Mouse (Mus musculus): ENCODE results near the gene Asb12. TPM values are rescaled to one million over a fixed set of nuclear protein-coding genes. Genes with fewer than 3 reads are reported as not detected.

The Asb12 gene
- polyA plus RNA-seq, 1 experiment, result not detected

DNA sequence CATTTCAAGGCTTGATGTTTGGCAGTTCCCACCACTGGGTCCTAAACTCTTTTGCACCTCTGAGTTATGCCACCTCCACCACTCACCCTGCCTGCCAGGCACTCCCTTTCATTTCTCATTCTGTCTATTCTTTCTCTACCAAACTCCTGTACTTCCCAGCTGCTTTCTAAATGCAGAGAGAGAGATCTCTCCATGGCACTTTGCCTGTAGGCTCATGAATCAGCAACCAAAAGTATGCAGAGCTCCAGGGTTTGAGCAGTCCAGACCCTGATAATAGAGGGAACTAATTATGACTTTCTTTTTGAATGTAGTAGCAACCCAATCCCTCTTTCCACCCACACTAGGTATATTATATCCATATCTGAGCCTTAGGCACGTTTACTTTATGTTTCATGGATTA lies 115.5 kb downstream of the Asb12 start:
- Histone ChIP-seq H3K36me3 (ENCODE audit: control insufficient read depth, insufficient read depth) (no peaks in the 10 kb centered on the region), H3K27me3 (ENCODE audit: control insufficient read depth, insufficient read depth, insufficient read length) (no peaks in the 10 kb centered on the region), H3K4me3 (ENCODE audit: insufficient read depth, poor library complexity, severe bottlenecking) (no peak overlapping the region), H3K79me3 (ENCODE audit: low read depth) (no peaks in the 10 kb centered on the region), H3K79me2 (ENCODE audit: control insufficient read depth, insufficient read depth) (no peaks in the 10 kb centered on the region), H3ac (ENCODE audit: control insufficient read depth, insufficient read length, low read depth) (no peak overlapping the region)
- no peak for TF ChIP-seq FOSL1 (IDR thresholded peaks at IDR 0.05; ENCODE audit: insufficient read depth, low read length, poor library complexity, severe bottlenecking)
- no peak for TF ChIP-seq CEBPB (IDR thresholded peaks at IDR 0.05; ENCODE audit: low read depth)

GRCm38 (mm10) chrX:95441290-95441689 lies 116.5 kb downstream of the Asb12 start:
- no peak overlapping the region for H3K4me3 ChIP-seq (ENCODE audit: insufficient read depth, poor library complexity, severe bottlenecking)
- no peaks in the 10 kb centered on the region for H3K36me3 ChIP-seq (ENCODE audit: control insufficient read depth, insufficient read depth)
- no peaks in the 10 kb centered on the region for H3K27me3 ChIP-seq (ENCODE audit: control insufficient read depth, insufficient read depth, insufficient read length)
- H3ac ChIP-seq (ENCODE audit: control insufficient read depth, insufficient read length, low read depth), result no peak overlapping the region
- H3K79me3 ChIP-seq (ENCODE audit: low read depth), result no peaks in the 10 kb centered on the region
- TF ChIP-seq MYOG (IDR thresholded peaks at IDR 0.05; ENCODE audit: control insufficient read depth, extremely low read depth, insufficient read length), result no peak
- no peak for TF ChIP-seq CEBPB (IDR thresholded peaks at IDR 0.05; ENCODE audit: low read depth)
- no peaks in the 10 kb centered on the region for H3K79me2 ChIP-seq (ENCODE audit: control insufficient read depth, insufficient read depth)

- H3ac ChIP-seq (ENCODE audit: control insufficient read depth, insufficient read length, low read depth), result no peak overlapping the region
- H3K79me3 ChIP-seq (ENCODE audit: low read depth), result no peaks in the 10 kb centered on the region
- no peaks in the 10 kb centered on the region for H3K27me3 ChIP-seq (ENCODE audit: control insufficient read depth, insufficient read depth, insufficient read length)
- H3K36me3 ChIP-seq (ENCODE audit: control insufficient read depth, insufficient read depth), result no peaks in the 10 kb centered on the region
- no peak for TF ChIP-seq MAX (IDR thresholded peaks at IDR 0.05)
- no peak for TF ChIP-seq MYOG (IDR thresholded peaks at IDR 0.05; ENCODE audit: control insufficient read depth, extremely low read depth, insufficient read length)
- no peak for TF ChIP-seq CTCF (IDR thresholded peaks at IDR 0.05; ENCODE audit: control insufficient read depth, insufficient read depth, insufficient read length)
- no peak for TF ChIP-seq MYOD1 (IDR thresholded peaks at IDR 0.05; ENCODE audit: control insufficient read depth, insufficient read length, low read depth)
- no peaks in the 10 kb centered on the region for H3K79me2 ChIP-seq (ENCODE audit: control insufficient read depth, insufficient read depth)
- no peak overlapping the region for H3K4me3 ChIP-seq (ENCODE audit: insufficient read depth, poor library complexity, severe bottlenecking)
Measured at GRCm38 (mm10) chrX:95438491-95438890, 119.3 kb downstream of the Asb12 start.

- H3K36me3 ChIP-seq (ENCODE audit: control insufficient read depth, insufficient read depth), result no peaks in the 10 kb centered on the region
Measured at GRCm38 (mm10) chrX:95437236-95437635, 120.6 kb downstream of the Asb12 start.

More at GRCm38 (mm10) chrX:95437236-95437635, 120.6 kb downstream of the Asb12 start:
- H3ac ChIP-seq (ENCODE audit: control insufficient read depth, insufficient read length, low read depth), result no peak overlapping the region
- H3K79me3 ChIP-seq (ENCODE audit: low read depth), result no peaks in the 10 kb centered on the region
- no peaks in the 10 kb centered on the region for H3K79me2 ChIP-seq (ENCODE audit: control insufficient read depth, insufficient read depth)
- no peak for TF ChIP-seq MYOG (IDR thresholded peaks at IDR 0.05; ENCODE audit: control insufficient read depth, extremely low read depth, insufficient read length)
- no peak for TF ChIP-seq USF1 (IDR thresholded peaks at IDR 0.05; ENCODE audit: low read depth)
- no peak for TF ChIP-seq CTCF (IDR thresholded peaks at IDR 0.05; ENCODE audit: control insufficient read depth, insufficient read depth, insufficient read length)
- TF ChIP-seq CEBPB (IDR thresholded peaks at IDR 0.05; ENCODE audit: low read depth), result no peak
- no peak for TF ChIP-seq MAX (IDR thresholded peaks at IDR 0.05)
- TF ChIP-seq FOSL1 (IDR thresholded peaks at IDR 0.05; ENCODE audit: insufficient read depth, low read length, poor library complexity, severe bottlenecking), result no peak
- no peak for TF ChIP-seq MYOD1 (IDR thresholded peaks at IDR 0.05; ENCODE audit: control insufficient read depth, insufficient read length, low read depth)
- H3K4me3 ChIP-seq (ENCODE audit: insufficient read depth, poor library complexity, severe bottlenecking), result no peak overlapping the region
- H3K27me3 ChIP-seq (ENCODE audit: control insufficient read depth, insufficient read depth, insufficient read length), result no peaks in the 10 kb centered on the region

Other genes starting within 250 kb of the Asb12 start
- gene Amer1, start 113.1 kb downstream of the Asb12 start, polyA plus RNA-seq (2012; fragmentation: generic; extraction: Trizol), result 1.6 TPM
- gene Pfn5, start 117 bp upstream of the Asb12 start, polyA plus RNA-seq (2012; fragmentation: generic; extraction: Trizol), result not detected
- gene Zc4h2, start 100.5 kb upstream of the Asb12 start, polyA plus RNA-seq (2012; fragmentation: generic; extraction: Trizol), result 3.1 TPM
- gene Zc3h12b, start 153.7 kb upstream of the Asb12 start, polyA plus RNA-seq (2012; fragmentation: generic; extraction: Trizol), result 0.33 TPM

Measured in C2C12 (cell line).